Comparison of ENCODE assay signal across 16 mouse cellular contexts in the genomic region with DNA sequence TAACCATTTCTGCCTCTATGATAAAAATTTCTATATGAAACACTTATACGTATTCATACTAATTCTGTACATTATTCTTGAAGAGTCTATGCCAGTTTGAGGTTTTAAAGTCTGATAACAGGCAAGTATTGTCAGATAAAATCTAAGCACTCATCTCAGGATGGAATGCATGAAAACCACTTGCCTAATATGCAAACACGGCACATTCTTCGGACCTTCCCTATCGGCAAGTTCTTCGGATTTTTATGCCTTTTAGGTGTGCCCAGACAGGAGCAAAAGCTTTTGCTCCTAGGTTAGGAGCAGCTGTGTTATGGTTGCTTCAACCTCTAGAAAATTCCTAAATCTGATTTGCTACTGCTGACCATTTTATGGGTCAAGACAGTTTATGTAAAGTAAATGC.
"Had no signal": no experiment of that assay in that cellular context is flagged by ENCODE, and none has a peak within 500 bp of the region (broad histone marks: within the 10 kb centered on the region; RNA-seq: fewer than 3 reads in every experiment).

No protein-coding gene starts in this region.

- H3K27ac ChIP-seq: neural tube, embryonic 13.5 days; neural tube, embryonic 15.5 days; stomach, embryonic 15.5 days; stomach, postnatal 0 days had no signal

- H3K4me2 ChIP-seq: neural tube, embryonic 13.5 days; neural tube, embryonic 15.5 days; stomach, embryonic 15.5 days had no signal

- H3K27me3 ChIP-seq: neural tube, embryonic 13.5 days; neural tube, embryonic 15.5 days; stomach, embryonic 15.5 days had no signal

- H3K36me3 ChIP-seq: neural tube, embryonic 13.5 days; neural tube, embryonic 15.5 days; stomach, embryonic 15.5 days had no signal

- DNase-seq: retina, postnatal 1 day; right cerebral cortex, adult 18-20 months; right cerebral cortex, postnatal 14 days; right cerebral cortex, postnatal 25 days; right cerebral cortex, postnatal 4 days; spleen, adult 18-20 months; thymus, adult 18-20 months; thymus, adult 2 months; thymus, postnatal 14 days; thymus, postnatal 25 days; thymus, postnatal 36 days; thymus, postnatal 4 days had no signal

- H3K9ac ChIP-seq: neural tube, embryonic 13.5 days; neural tube, embryonic 15.5 days; stomach, embryonic 15.5 days had no signal

- H3K4me3 ChIP-seq: neural tube, embryonic 13.5 days; neural tube, embryonic 15.5 days; stomach, embryonic 15.5 days had no signal

- H3K9me3 ChIP-seq: neural tube, embryonic 13.5 days; neural tube, embryonic 15.5 days; stomach, embryonic 15.5 days had no signal

- H3K4me1 ChIP-seq: neural tube, embryonic 13.5 days; neural tube, embryonic 15.5 days; stomach, embryonic 15.5 days had no signal
